Mouse (Mus musculus) intestine, embryonic 14.5 days (tissue): ENCODE measurements around the gene Nudt17. TPM values are rescaled to one million over a fixed set of nuclear protein-coding genes. Genes with fewer than 3 reads are reported as not detected.

Experiments
- ATAC-seq: fragments of 200-750 bp; cut with Nextera tagmentation; replicated peaks from 2 replicates; pipeline ENCODE4 v1.8.0; 2017; ENCODE audit warnings: low read depth, moderate number of reproducible peaks, moderate TSS enrichment, moderate library complexity; ENCODE audit not compliant: low FRiP score, low TSS enrichment
- DNase-seq: peaks from one replicate; pipeline ENCODE4 v3.0.0-alpha.2; 2018; ENCODE audit warnings: low spot score
- H3K27ac ChIP-seq: fragments of 300-500 bp; sonication (generic); 2 replicates; pipeline ENCODE4 v1.5.1; 2014; ENCODE audit warnings: low read depth, mild to moderate bottlenecking, control low read depth
- H3K27me3 ChIP-seq: fragments of 300-500 bp; sonication (generic); replicated peaks from 2 replicates; pipeline ENCODE4 v1.6.1; 2014; ENCODE audit warnings: low read length, control low read depth; ENCODE audit not compliant: control insufficient read depth, insufficient read depth
- H3K36me3 ChIP-seq: fragments of 300-500 bp; sonication (generic); 2 replicates; pipeline ENCODE4 v1.6.1; 2014; ENCODE audit warnings: low read length, control low read depth; ENCODE audit not compliant: control insufficient read depth, insufficient read depth
- H3K4me1 ChIP-seq: fragments of 300-500 bp; sonication (generic); replicated peaks from 2 replicates; pipeline ENCODE4 v1.6.1; 2014; ENCODE audit warnings: low read length, control low read depth, mixed read lengths; ENCODE audit not compliant: control insufficient read depth, insufficient read depth
- H3K4me2 ChIP-seq: fragments of 300-500 bp; sonication (generic); 2 replicates; pipeline ENCODE4 v1.6.1; 2014; ENCODE audit warnings: low read length
- H3K4me3 ChIP-seq: fragments of 300-500 bp; sonication (generic); 2 replicates; pipeline ENCODE4 v1.5.1; 2014; ENCODE audit warnings: low read depth, low read length, control low read depth, mixed read lengths
- H3K9ac ChIP-seq: fragments of 300-500 bp; sonication (generic); 2 replicates; pipeline ENCODE4 v1.6.1; 2014; ENCODE audit warnings: mild to moderate bottlenecking, low read length
- H3K9me3 ChIP-seq: fragments of 300-500 bp; sonication (generic); 2 replicates; pipeline ENCODE4 v1.6.1; 2016; ENCODE audit warnings: low read length, control low read depth; ENCODE audit not compliant: control insufficient read depth
- WGBS: fragments of 180-500 bp; shearing (Covaris S2); extraction: QIAGEN DNeasy Blood & Tissue Kit; methylation state at CpG from one replicate; pipeline ENCODE4 v1.1.7; 2014; 5-methylcytosine and 5-hydroxymethylcytosine counted together
- polyA plus RNA-seq: library from polyadenylated mRNA; unstranded; fragments of >200 nt; fragmentation: Nextera tagmentation; extraction: Ambion mirVana; gene quantifications from 2 replicates; pipeline ENCODE4 v1.2.1, GENCODE M21; 2014

The Nudt17 gene
- polyA plus RNA-seq, 1 experiment from 2014 or later = 6.3 TPM

GRCm38 (mm10) chr3:96715854-96716253 is 7.5 kb upstream of the Nudt17 start:
- Histone ChIP-seq H3K9me3 (no peaks in the 10 kb centered on the region), H3K4me1 (no peaks in the 10 kb centered on the region), H3K27ac (no peak overlapping the region), H3K9ac (no peak overlapping the region), H3K4me2 (no peak overlapping the region), H3K4me3 (no peak overlapping the region), H3K27me3 (no peaks in the 10 kb centered on the region), H3K36me3 (peaks cover 68% of the 10 kb centered on the region)
- DNase-seq = no peak
- 83% methylated on average over 2 of the region's 2 CpGs for WGBS
- no peak for ATAC-seq

DNA sequence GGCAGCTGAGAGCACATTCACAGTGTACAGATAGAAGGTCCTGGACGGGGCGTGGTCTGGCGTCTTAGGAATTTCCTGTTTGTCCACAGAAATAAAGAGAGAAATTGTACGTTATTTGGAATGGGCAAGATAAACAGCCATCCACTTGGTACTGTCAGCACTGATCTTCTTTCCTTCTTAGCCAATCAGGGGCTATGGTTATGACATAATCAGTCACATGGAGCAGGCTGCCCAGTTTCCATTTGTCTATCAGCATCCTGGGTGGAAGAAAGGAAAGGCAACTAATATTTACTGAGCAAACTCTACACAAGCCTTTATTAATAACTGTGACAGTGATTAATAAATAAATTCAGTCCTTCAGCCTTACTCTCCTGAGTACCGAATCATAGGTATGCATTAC is 5.9 kb upstream of the Nudt17 start:
- H3K4me2 ChIP-seq = no peak overlapping the region
- no peaks in the 10 kb centered on the region for H3K4me1 ChIP-seq
- 73% methylated on average over 5 of the region's 5 CpGs for WGBS
- H3K9ac ChIP-seq = no peak overlapping the region
- no peaks in the 10 kb centered on the region for H3K27me3 ChIP-seq
- no peak overlapping the region for H3K4me3 ChIP-seq
- no peak for ATAC-seq
- no peak for DNase-seq
- H3K36me3 ChIP-seq = peaks cover 74% of the 10 kb centered on the region
- no peak overlapping the region for H3K27ac ChIP-seq
- H3K9me3 ChIP-seq = no peaks in the 10 kb centered on the region

GRCm38 (mm10) chr3:96708684-96709064 is 312 bp upstream of the Nudt17 start:
- H3K27ac ChIP-seq = no peak overlapping the region
- WGBS = 58% methylated on average over 2 of the region's 2 CpGs
- peak overlapping the region; percentile 49; the same call in 1 of the 2 replicates for H3K4me3 ChIP-seq
- H3K4me2 ChIP-seq = peak overlapping the region; percentile 98; the same call in 1 of the 2 replicates
- DNase-seq (no peak), ATAC-seq (peak; percentile 9; the same call in 1 of the 2 replicates)
- peak overlapping the region; percentile 59 for H3K9ac ChIP-seq
- H3K36me3 ChIP-seq = peaks cover 60% of the 10 kb centered on the region
- H3K4me1 ChIP-seq = 0 out of 2 replicates have a peak, but pooled peaks cover 4% of the 10 kb centered on the region
- no peaks in the 10 kb centered on the region for H3K9me3 ChIP-seq
- no peaks in the 10 kb centered on the region for H3K27me3 ChIP-seq

- Histone ChIP-seq H3K9me3 (no peaks in the 10 kb centered on the region), H3K9ac (no peak overlapping the region), H3K27me3 (no peaks in the 10 kb centered on the region), H3K4me1 (0 out of 2 replicates have a peak, but pooled peaks cover 4% of the 10 kb centered on the region), H3K27ac (no peak overlapping the region), H3K4me3 (no peak overlapping the region), H3K4me2 (no peak overlapping the region), H3K36me3 (peaks cover 60% of the 10 kb centered on the region)
- DNase-seq = no peak
- no peak for ATAC-seq
- WGBS = 63% methylated on average over 7 of the region's 7 CpGs
Measured at GRCm38 (mm10) chr3:96706984-96707383, 1.4 kb downstream of the Nudt17 start.

DNA sequence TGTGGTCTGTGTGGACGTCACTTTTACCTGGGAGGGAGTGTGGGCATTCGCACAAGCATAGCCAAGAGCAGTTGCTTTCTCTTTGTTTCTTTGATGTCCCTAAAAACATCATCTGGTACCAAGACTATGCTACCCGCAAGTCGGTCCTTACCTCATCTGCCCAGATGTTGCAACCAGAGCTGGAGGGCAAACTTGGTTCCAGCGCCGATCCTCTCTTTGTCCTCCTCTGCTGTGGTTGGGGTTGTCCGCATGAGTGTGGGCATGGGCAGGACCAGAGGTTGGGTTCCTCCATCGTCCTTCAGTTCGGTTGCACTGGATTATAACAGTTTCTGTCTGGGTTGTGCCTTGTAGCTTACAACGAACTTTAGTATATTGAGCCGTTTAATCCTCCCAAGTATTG is 2.1 kb downstream of the Nudt17 start:
- Histone ChIP-seq H3K4me1 (0 out of 2 replicates have a peak, but pooled peaks cover 4% of the 10 kb centered on the region), H3K36me3 (peaks cover 60% of the 10 kb centered on the region), H3K27ac (no peak overlapping the region), H3K9me3 (no peaks in the 10 kb centered on the region), H3K4me2 (no peak overlapping the region), H3K9ac (no peak overlapping the region), H3K4me3 (no peak overlapping the region), H3K27me3 (no peaks in the 10 kb centered on the region)
- ATAC-seq = no peak
- 91% methylated on average over 11 of the region's 11 CpGs for WGBS
- no peak for DNase-seq

GRCm38 (mm10) chr3:96704778-96705177 is 3.6 kb downstream of the Nudt17 start:
- H3K9me3 ChIP-seq = no peaks in the 10 kb centered on the region
- H3K27ac ChIP-seq = no peak overlapping the region
- 0 out of 2 replicates have a peak, but pooled peaks cover 4% of the 10 kb centered on the region for H3K4me1 ChIP-seq
- H3K36me3 ChIP-seq = peaks cover 60% of the 10 kb centered on the region
- no peaks in the 10 kb centered on the region for H3K27me3 ChIP-seq
- ATAC-seq = no peak
- no peak for DNase-seq
- H3K9ac ChIP-seq = no peak overlapping the region
- H3K4me3 ChIP-seq = no peak overlapping the region
- 61% methylated on average over 11 of the region's 11 CpGs for WGBS
- H3K4me2 ChIP-seq = no peak overlapping the region

- peaks cover 63% of the 10 kb centered on the region for H3K36me3 ChIP-seq
- peaks cover 10% of the 10 kb centered on the region; the same call in 1 of the 2 replicates for H3K4me1 ChIP-seq
- no peaks in the 10 kb centered on the region for H3K27me3 ChIP-seq
- DNase-seq (no peak), ATAC-seq (no peak)
- WGBS = 86% methylated on average over 4 of the region's 4 CpGs
- no peaks in the 10 kb centered on the region for H3K9me3 ChIP-seq
- H3K9ac ChIP-seq = no peak overlapping the region
- no peak overlapping the region for H3K27ac ChIP-seq
- no peak overlapping the region for H3K4me2 ChIP-seq
- H3K4me3 ChIP-seq = no peak overlapping the region
Measured at GRCm38 (mm10) chr3:96701003-96701402, 7.4 kb downstream of the Nudt17 start.

- 68% methylated on average over 7 of the region's 7 CpGs for WGBS
- Histone ChIP-seq H3K36me3 (peaks cover 58% of the 10 kb centered on the region), H3K27ac (no peak overlapping the region)
Measured at GRCm38 (mm10) chr3:96700376-96700775, 8.0 kb downstream of the Nudt17 start.

GRCm38 (mm10) chr3:96698993-96699690 is 9.2 kb downstream of the Nudt17 start:
- WGBS = 48% methylated on average over 19 of the region's 19 CpGs
- H3K36me3 ChIP-seq = peaks cover 48% of the 10 kb centered on the region
- H3K27me3 ChIP-seq = no peaks in the 10 kb centered on the region
- H3K9me3 ChIP-seq = no peaks in the 10 kb centered on the region
- H3K27ac ChIP-seq = no peak overlapping the region
- no peak for ATAC-seq
- no peak overlapping the region for H3K4me3 ChIP-seq
- DNase-seq = no peak
- H3K9ac ChIP-seq = no peak overlapping the region
- H3K4me1 ChIP-seq = peaks cover 10% of the 10 kb centered on the region; the same call in 1 of the 2 replicates
- no peak overlapping the region for H3K4me2 ChIP-seq

More at GRCm38 (mm10) chr3:96700376-96700775, 8.0 kb downstream of the Nudt17 start:
- Histone ChIP-seq H3K9ac (no peak overlapping the region), H3K4me3 (no peak overlapping the region), H3K4me1 (peaks cover 10% of the 10 kb centered on the region; the same call in 1 of the 2 replicates), H3K4me2 (no peak overlapping the region), H3K27me3 (no peaks in the 10 kb centered on the region), H3K9me3 (no peaks in the 10 kb centered on the region)
- ATAC-seq (no peak), DNase-seq (no peak)
